Mouse (Mus musculus) forebrain, embryonic 12.5 days (tissue): ENCODE measurements around the gene Tmem203. TPM values are rescaled to one million over a fixed set of nuclear protein-coding genes. Genes with fewer than 3 reads are reported as not detected.

Experiments
- ATAC-seq: fragments of 200-750 bp; cut with Nextera tagmentation; 2 replicates; pipeline ENCODE4 v1.8.0; 2017; ENCODE audit warnings: moderate TSS enrichment; ENCODE audit not compliant: low FRiP score
- H3K27ac ChIP-seq: fragments of 300-500 bp; sonication (generic); 2 replicates; pipeline ENCODE4 v1.5.1; 2016; ENCODE audit warnings: mild to moderate bottlenecking
- H3K27me3 ChIP-seq: fragments of 300-500 bp; sonication (generic); 2 replicates; pipeline ENCODE4 v1.6.1; 2016; ENCODE audit warnings: mild to moderate bottlenecking
- H3K36me3 ChIP-seq: fragments of 300-500 bp; sonication (generic); replicated peaks from 2 replicates; pipeline ENCODE4 v1.6.1; 2016; ENCODE audit warnings: mild to moderate bottlenecking
- H3K4me1 ChIP-seq: fragments of 300-500 bp; sonication (generic); 2 replicates; pipeline ENCODE4 v1.6.1; 2016
- H3K4me2 ChIP-seq: fragments of 300-500 bp; sonication (generic); 2 replicates; pipeline ENCODE4 v1.6.1; 2016; ENCODE audit warnings: mild to moderate bottlenecking, moderate library complexity
- H3K4me3 ChIP-seq: fragments of 300-500 bp; sonication (generic); replicated peaks from 2 replicates; pipeline ENCODE4 v1.5.1; 2016; ENCODE audit warnings: mild to moderate bottlenecking
- H3K9ac ChIP-seq: fragments of 300-500 bp; sonication (generic); 2 replicates; pipeline ENCODE4 v1.6.1; 2016; ENCODE audit warnings: mild to moderate bottlenecking
- H3K9me3 ChIP-seq: fragments of 300-500 bp; sonication (generic); 2 replicates; pipeline ENCODE4 v1.6.1; 2016
- WGBS: fragments of 180-500 bp; shearing (Covaris S2); methylation state at CpG from one replicate; pipeline ENCODE4 v1.1.7; 2016; 5-methylcytosine and 5-hydroxymethylcytosine counted together
- polyA plus RNA-seq: library from polyadenylated mRNA; unstranded; fragments of >200 nt; fragmentation: Nextera tagmentation; extraction: Ambion mirVana; gene quantifications from 2 replicates; pipeline ENCODE4 v1.2.1, GENCODE M21; 2016

Tmem203 gene
- polyA plus RNA-seq, 1 experiment from 2014 or later, result 17.6 TPM

DNA sequence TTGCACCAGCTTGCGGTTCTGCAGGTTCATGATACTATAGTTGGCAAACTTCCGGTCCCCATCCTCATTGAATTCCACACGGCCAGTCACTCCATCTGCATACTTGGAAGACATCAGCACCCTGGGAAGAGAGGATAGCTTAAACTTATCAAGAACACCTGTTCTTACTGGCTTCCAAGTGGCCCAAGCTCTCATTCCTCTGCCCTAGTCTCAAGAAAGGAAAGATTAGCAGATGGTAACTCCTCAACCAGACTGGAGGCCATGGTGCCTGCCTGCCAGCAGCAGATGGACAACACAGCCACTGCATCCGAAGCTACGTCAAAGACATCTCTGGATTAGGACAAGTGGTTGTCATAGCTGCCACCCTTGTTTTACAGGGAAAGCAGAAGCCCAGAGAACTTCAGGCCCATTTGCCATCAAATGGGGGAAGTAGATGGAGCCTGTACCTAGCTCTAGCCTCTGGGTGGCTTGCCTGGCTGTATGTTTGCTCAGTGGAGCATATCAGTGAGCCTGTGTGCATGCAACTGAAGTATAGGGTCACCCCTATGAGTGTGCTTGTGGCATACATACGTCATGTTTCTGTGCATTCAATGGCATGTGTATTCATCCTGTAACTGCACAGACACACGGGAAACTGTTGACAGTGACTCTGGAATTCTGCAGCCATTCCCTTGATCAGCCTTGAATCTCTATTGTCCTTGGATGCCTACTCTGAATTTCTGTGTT is 48.9 kb downstream of the Tmem203 start:
- 0 out of 2 replicates have a peak, but pooled peaks cover 13% of the 10 kb centered on the region for H3K4me1 ChIP-seq
- ATAC-seq, result no peak
- no peaks in the 10 kb centered on the region for H3K36me3 ChIP-seq
- WGBS, result 71% methylated on average over 7 of the region's 7 CpGs
- H3K9me3 ChIP-seq, result no peaks in the 10 kb centered on the region
- H3K27ac ChIP-seq, result no peak overlapping the region
- H3K4me3 ChIP-seq, result peak overlapping the region; percentile 49; the same call in 1 of the 2 replicates
- 0 out of 2 replicates have a peak overlapping the region, but pooled peaks have one; percentile 61 for H3K9ac ChIP-seq
- H3K4me2 ChIP-seq, result peak overlapping the region; percentile 87
- peaks cover 58% of the 10 kb centered on the region for H3K27me3 ChIP-seq

DNA sequence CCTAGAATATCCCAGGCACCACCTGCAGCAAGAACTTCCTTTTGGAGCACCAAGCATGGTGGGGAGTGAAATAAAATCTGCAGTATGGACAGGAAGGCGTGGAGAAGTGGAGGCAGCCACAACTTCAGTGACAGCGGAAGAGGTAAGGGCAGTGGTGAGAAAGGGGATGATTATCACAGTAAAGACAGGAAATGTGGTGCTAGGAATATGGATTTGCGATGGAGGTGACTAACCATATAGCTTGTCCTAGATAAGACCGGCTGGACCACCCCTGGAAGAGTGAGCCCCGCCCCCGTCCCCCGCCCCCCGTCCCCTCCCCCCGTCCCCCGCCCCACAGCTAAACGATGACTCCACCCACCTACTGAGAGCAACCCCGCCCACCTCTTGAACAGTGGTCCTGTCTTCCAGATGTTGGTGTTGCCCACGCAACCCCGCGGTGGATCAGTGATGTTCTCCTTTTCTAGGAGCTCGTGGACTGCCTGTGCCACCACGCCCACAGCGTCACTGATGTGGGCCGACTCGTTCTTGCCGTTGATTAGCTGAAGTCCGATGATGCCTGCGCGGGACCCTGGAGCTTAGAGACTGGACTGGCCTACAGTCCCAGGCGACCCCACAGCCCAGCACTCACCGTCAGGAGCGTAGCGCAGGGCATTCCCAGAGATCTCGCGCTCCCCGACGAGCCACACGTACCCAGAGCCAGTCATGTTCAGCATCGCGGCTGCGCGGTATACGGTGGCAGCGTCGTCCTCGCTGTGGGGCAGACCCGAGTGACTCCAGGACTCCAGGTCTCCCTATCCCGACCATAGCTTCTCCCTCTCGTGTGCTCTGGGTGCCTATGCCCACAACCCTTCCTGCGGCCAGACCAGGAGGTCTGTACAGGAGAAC is 49.7 kb downstream of the Tmem203 start:
- no peaks in the 10 kb centered on the region for H3K36me3 ChIP-seq
- H3K27me3 ChIP-seq, result peaks cover 66% of the 10 kb centered on the region
- no peak overlapping the region for H3K27ac ChIP-seq
- peak; percentile 83 for ATAC-seq
- H3K4me3 ChIP-seq, result peak overlapping the region; percentile 49
- peak overlapping the region; percentile 87 for H3K4me2 ChIP-seq
- H3K9me3 ChIP-seq, result no peaks in the 10 kb centered on the region
- 0 out of 2 replicates have a peak, but pooled peaks cover 13% of the 10 kb centered on the region for H3K4me1 ChIP-seq
- 2% methylated on average over 41 of the region's 45 CpGs for WGBS
- H3K9ac ChIP-seq, result peak overlapping the region; percentile 61

Other genes starting within 250 kb of the Tmem203 start
- 103 and 112 TPM in 2 replicates for gene Nsmf, start 201.1 kb upstream of the Tmem203 start, polyA plus RNA-seq
- not detected in 2 replicates for gene Entpd8, start 175.1 kb upstream of the Tmem203 start, polyA plus RNA-seq
- 0.24 TPM in 1 of 2 replicates, not detected in the other for gene Noxa1, start 160.3 kb upstream of the Tmem203 start, polyA plus RNA-seq
- 76.8 and 81.0 TPM in 2 replicates for gene Nrarp, start 74.7 kb upstream of the Tmem203 start, polyA plus RNA-seq
- gene Tor4a, start 58.6 kb upstream of the Tmem203 start, polyA plus RNA-seq, result 0.62 and 1.0 TPM in 2 replicates
- gene Nelfb, start 44.0 kb upstream of the Tmem203 start, polyA plus RNA-seq, result 106 and 111 TPM in 2 replicates
- gene Stpg3, start 40.8 kb upstream of the Tmem203 start, polyA plus RNA-seq, result not detected in 2 replicates
- gene Fam166a, start 36.7 kb upstream of the Tmem203 start, polyA plus RNA-seq, result 0.46 and 0.87 TPM in 2 replicates
- gene Tubb4b, start 30.7 kb upstream of the Tmem203 start, polyA plus RNA-seq, result 496 and 501 TPM in 2 replicates
- not detected in 2 replicates for gene Slc34a3, start 21.1 kb upstream of the Tmem203 start, polyA plus RNA-seq
- not detected in 2 replicates for gene Rnf224, start 18.7 kb upstream of the Tmem203 start, polyA plus RNA-seq
- 30.2 and 37.9 TPM in 2 replicates for gene Rnf208, start 13.2 kb upstream of the Tmem203 start, polyA plus RNA-seq
- gene Cysrt1, start 13.0 kb upstream of the Tmem203 start, polyA plus RNA-seq, result not detected in 2 replicates
- gene AL732309.1, start 8.6 kb upstream of the Tmem203 start, polyA plus RNA-seq, result 4.2 and 6.0 TPM in 2 replicates
- 9.3 and 10.0 TPM in 2 replicates for gene Tprn, start 7.2 kb downstream of the Tmem203 start, polyA plus RNA-seq
- 207 and 224 TPM in 2 replicates for gene Ssna1, start 17.0 kb downstream of the Tmem203 start, polyA plus RNA-seq
- gene Anapc2, start 17.0 kb downstream of the Tmem203 start, polyA plus RNA-seq, result 134 and 141 TPM in 2 replicates
- not detected in 2 replicates for gene Tmem210, start 32.7 kb downstream of the Tmem203 start, polyA plus RNA-seq
- not detected in 2 replicates for gene Lrrc26, start 34.5 kb downstream of the Tmem203 start, polyA plus RNA-seq
- 2.2 and 5.6 TPM in 2 replicates for gene Grin1, start 63.7 kb downstream of the Tmem203 start, polyA plus RNA-seq
- 74.8 and 80.8 TPM in 2 replicates for gene Man1b1, start 76.9 kb downstream of the Tmem203 start, polyA plus RNA-seq
- 18.0 and 19.9 TPM in 2 replicates for gene Dpp7, start 100.9 kb downstream of the Tmem203 start, polyA plus RNA-seq
- gene Uap1l1, start 110.2 kb downstream of the Tmem203 start, polyA plus RNA-seq, result 4.0 and 4.3 TPM in 2 replicates
- 60.8 and 67.8 TPM in 2 replicates for gene Sapcd2, start 116.9 kb downstream of the Tmem203 start, polyA plus RNA-seq
- gene Entpd2, start 140.4 kb downstream of the Tmem203 start, polyA plus RNA-seq, result 0.22 TPM in 1 of 2 replicates, not detected in the other
- 192 and 198 TPM in 2 replicates for gene Npdc1, start 143.9 kb downstream of the Tmem203 start, polyA plus RNA-seq
- gene Fut7, start 167.8 kb downstream of the Tmem203 start, polyA plus RNA-seq, result 0.14 TPM in 1 of 2 replicates, not detected in the other
- 10.9 and 12.5 TPM in 2 replicates for gene Abca2, start 173.3 kb downstream of the Tmem203 start, polyA plus RNA-seq
- gene Clic3, start 201.4 kb downstream of the Tmem203 start, polyA plus RNA-seq, result 1.1 and 2.0 TPM in 2 replicates
- gene Paxx, start 205.7 kb downstream of the Tmem203 start, polyA plus RNA-seq, result 34.5 and 39.1 TPM in 2 replicates
- gene Ptgds, start 214.6 kb downstream of the Tmem203 start, polyA plus RNA-seq, result 0.69 and 1.3 TPM in 2 replicates
- not detected in 2 replicates for gene Lcn12, start 238.5 kb downstream of the Tmem203 start, polyA plus RNA-seq
- 102 and 110 TPM in 2 replicates for gene Fbxw5, start 245.3 kb downstream of the Tmem203 start, polyA plus RNA-seq
- gene C8g, start 246.3 kb downstream of the Tmem203 start, polyA plus RNA-seq, result 4.7 and 5.4 TPM in 2 replicates